Mouse (Mus musculus) neural tube, embryonic 14.5 days (tissue): ENCODE measurements around the gene Slc22a28. TPM values are rescaled to one million over a fixed set of nuclear protein-coding genes. Genes with fewer than 3 reads are reported as not detected.

Experiments used
- polyA plus RNA-seq: library from polyadenylated mRNA; unstranded; fragments of >200 nt; fragmentation: Nextera tagmentation; extraction: Ambion mirVana; gene quantifications from 2 replicates; pipeline ENCODE4 v1.2.1, GENCODE M21; 2014

The Slc22a28 gene
- polyA plus RNA-seq, 1 experiment from 2014 or later = not detected

Other genes with a start within 250 kb of the Slc22a28 start
- gene Slc22a27, start 166.0 kb downstream of the Slc22a28 start, polyA plus RNA-seq = not detected in 2 replicates
- not detected in 2 replicates for gene Slc22a29, start 86.9 kb upstream of the Slc22a28 start, polyA plus RNA-seq